Mouse (Mus musculus): ENCODE measurements around the gene Notch3.

GRCm38 (mm10) chr17:32169518-32170225 is 3.0 kb upstream of the Notch3 start:
- TF ChIP-seq CTCF (IDR thresholded peaks at IDR 0.05; ENCODE audit: low read depth) (no peak), EP300 (IDR thresholded peaks at IDR 0.05; ENCODE audit: low read depth) (no peak)

All from heart, postnatal 0 days (tissue).